Mouse (Mus musculus): ENCODE data around the gene N4bp1.

DNA sequence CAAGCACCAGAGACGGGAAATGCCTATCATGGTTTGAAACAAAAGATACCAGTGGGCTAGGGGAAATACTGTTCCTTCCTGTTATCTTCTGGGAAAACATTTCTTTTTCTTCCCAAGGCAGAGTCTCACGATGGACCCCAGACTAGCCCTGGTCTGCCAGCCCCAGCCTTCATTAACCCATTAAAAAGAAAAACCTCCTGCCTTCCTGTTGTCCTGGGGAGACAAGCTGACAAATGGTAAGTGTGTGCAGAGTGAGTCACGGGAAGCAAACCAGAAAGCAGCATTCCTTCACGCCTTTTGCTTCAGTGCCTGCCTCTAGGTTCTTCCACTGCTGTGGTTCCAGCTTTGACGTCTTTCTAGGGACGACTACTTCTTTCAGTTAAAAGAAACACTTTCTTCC is 83.1 kb downstream of the N4bp1 start:
- no peak for TF ChIP-seq POLR2A (IDR thresholded peaks at IDR 0.05; ENCODE audit: low read depth, low read length)
- no peak for TF ChIP-seq CTCF (IDR thresholded peaks at IDR 0.05; ENCODE audit: extremely low read depth, insufficient read depth, insufficient read length, insufficient replicate concordance)

Measured in spleen, adult 2 months (tissue).